Mouse (Mus musculus) embryonic facial prominence, embryonic 11.5 days (tissue): ENCODE measurements around the gene Maats1. TPM values are rescaled to one million over a fixed set of nuclear protein-coding genes. Genes with fewer than 3 reads are reported as not detected.

Experiments
- ATAC-seq: fragments of 200-750 bp; cut with Nextera tagmentation; replicated peaks from 2 replicates; pipeline ENCODE4 v1.8.0; 2017; ENCODE audit warnings: low read depth; ENCODE audit not compliant: insufficient number of reproducible peaks, low FRiP score, low TSS enrichment
- DNase-seq: peaks from one replicate; pipeline ENCODE4 v3.0.0-alpha.2; 2015; ENCODE audit warnings: low spot score
- H3K27ac ChIP-seq: fragments of 300-500 bp; sonication (generic); replicated peaks from 2 replicates; pipeline ENCODE4 v1.5.1; 2014; ENCODE audit warnings: mild to moderate bottlenecking, low read depth, low read length, control low read depth
- H3K27me3 ChIP-seq: fragments of 300-500 bp; sonication (generic); 2 replicates; pipeline ENCODE4 v1.6.1; 2014; ENCODE audit warnings: mild to moderate bottlenecking, low read length, moderate library complexity, mixed read lengths; ENCODE audit not compliant: control insufficient read depth, insufficient read depth
- H3K36me3 ChIP-seq: fragments of 300-500 bp; sonication (generic); replicated peaks from 2 replicates; pipeline ENCODE4 v1.6.1; 2014; ENCODE audit warnings: low read depth, mild to moderate bottlenecking, low read length, moderate library complexity, mixed read lengths; ENCODE audit not compliant: control insufficient read depth, insufficient read depth
- H3K4me1 ChIP-seq: fragments of 300-500 bp; sonication (generic); 2 replicates; pipeline ENCODE4 v1.6.1; 2014; ENCODE audit warnings: low read length, mixed read lengths; ENCODE audit not compliant: control insufficient read depth, insufficient read depth
- H3K4me2 ChIP-seq: fragments of 300-500 bp; sonication (generic); 2 replicates; pipeline ENCODE4 v1.6.1; 2014; ENCODE audit warnings: low read depth, mild to moderate bottlenecking, control low read depth, low read length, moderate library complexity
- H3K4me3 ChIP-seq: fragments of 300-500 bp; sonication (generic); 2 replicates; pipeline ENCODE4 v1.5.1; 2014; ENCODE audit warnings: low read depth, low read length, control low read depth
- H3K9ac ChIP-seq: fragments of 300-500 bp; sonication (generic); replicated peaks from 2 replicates; pipeline ENCODE4 v1.6.1; 2014; ENCODE audit warnings: mild to moderate bottlenecking, control low read depth, low read length
- H3K9me3 ChIP-seq: fragments of 300-500 bp; sonication (generic); replicated peaks from 2 replicates; pipeline ENCODE4 v1.6.1; 2016; ENCODE audit warnings: mild to moderate bottlenecking, low read length, inconsistent platforms, mixed read lengths; ENCODE audit not compliant: control insufficient read depth
- WGBS: fragments of 180-500 bp; shearing (Covaris S2); extraction: QIAGEN DNeasy Blood & Tissue Kit; methylation state at CpG from one replicate; pipeline ENCODE4 v1.1.7; 2014; 5-methylcytosine and 5-hydroxymethylcytosine counted together
- polyA plus RNA-seq: library from polyadenylated mRNA; unstranded; fragments of >200 nt; fragmentation: Nextera tagmentation; extraction: Ambion mirVana; gene quantifications from 2 replicates; pipeline ENCODE4 v1.2.1, GENCODE M21; 2014

Gene Maats1
- polyA plus RNA-seq, 1 experiment from 2014 or later, result 0.13 TPM

DNA sequence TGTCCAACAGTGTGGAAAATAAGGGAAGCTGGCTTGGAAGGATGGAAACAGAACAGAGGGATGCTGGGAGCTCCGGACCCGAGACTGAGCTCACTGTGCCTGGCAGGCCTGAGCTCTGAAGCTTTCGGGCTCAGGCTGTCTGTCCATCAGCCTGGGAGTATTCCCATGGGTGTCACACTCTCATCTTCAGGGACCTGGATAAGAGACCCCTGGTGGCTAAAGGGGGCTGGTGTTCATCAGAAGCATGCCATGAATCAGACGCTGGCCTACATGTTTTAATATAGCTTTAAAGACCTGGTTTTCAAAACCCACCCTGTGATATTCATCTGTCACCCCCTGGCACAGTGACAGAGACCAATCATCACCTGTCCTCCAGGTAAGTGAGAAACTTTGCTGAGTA is 86.8 kb downstream of the Maats1 start:
- Histone ChIP-seq H3K9ac (no peak overlapping the region), H3K9me3 (no peaks in the 10 kb centered on the region), H3K4me2 (no peak overlapping the region), H3K4me1 (no peaks in the 10 kb centered on the region), H3K36me3 (no peaks in the 10 kb centered on the region), H3K4me3 (no peak overlapping the region), H3K27ac (no peak overlapping the region), H3K27me3 (no peaks in the 10 kb centered on the region)
- ATAC-seq (no peak), DNase-seq (no peak)
- WGBS, result 70% methylated on average over 4 of the region's 4 CpGs

DNA sequence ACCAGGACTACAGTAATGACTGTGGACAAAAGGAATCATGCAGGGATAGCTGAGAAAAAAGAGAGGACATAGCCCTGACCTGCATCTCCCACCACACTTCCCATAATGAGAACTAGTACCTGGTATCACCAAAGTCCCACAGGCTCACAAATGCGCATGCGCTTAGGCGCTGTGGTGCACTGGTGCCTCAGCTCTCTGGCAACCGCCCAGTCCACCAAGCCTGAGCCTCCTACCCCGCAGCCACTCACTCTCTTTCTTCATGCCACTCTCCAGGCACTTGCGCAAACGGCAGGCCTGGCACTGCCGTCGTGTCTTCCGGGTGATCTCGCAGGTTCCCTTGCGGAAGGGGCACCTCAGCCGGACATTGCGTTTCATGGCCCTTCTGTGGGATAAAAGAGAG is 87.9 kb downstream of the Maats1 start:
- Histone ChIP-seq H3K36me3 (no peaks in the 10 kb centered on the region), H3K4me2 (no peak overlapping the region), H3K9me3 (no peaks in the 10 kb centered on the region), H3K27ac (no peak overlapping the region), H3K4me3 (no peak overlapping the region), H3K9ac (no peak overlapping the region), H3K4me1 (no peaks in the 10 kb centered on the region), H3K27me3 (no peaks in the 10 kb centered on the region)
- ATAC-seq (no peak), DNase-seq (no peak)
- 77% methylated on average over 14 of the region's 14 CpGs for WGBS

DNA sequence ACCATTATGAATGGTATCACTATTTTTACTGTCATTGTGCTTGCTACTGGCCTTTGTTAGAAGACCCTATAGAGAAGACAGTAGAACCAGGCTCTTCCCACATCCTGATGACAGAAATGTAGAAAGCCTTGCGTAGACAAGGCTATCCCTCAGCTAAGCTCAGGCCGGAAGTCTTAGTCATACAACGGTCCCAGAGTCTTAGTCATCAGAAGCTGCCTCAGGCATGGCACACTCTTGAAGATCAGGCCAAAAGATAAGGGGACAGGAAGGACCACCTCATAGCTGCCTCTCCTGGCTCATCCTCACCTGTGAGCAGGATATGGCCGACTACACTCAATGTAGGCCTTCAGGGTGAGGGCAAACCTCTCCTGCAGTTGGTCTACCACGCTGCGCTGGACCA is 91.5 kb downstream of the Maats1 start:
- Histone ChIP-seq H3K9me3 (no peaks in the 10 kb centered on the region), H3K4me2 (no peak overlapping the region), H3K4me3 (no peak overlapping the region), H3K36me3 (no peaks in the 10 kb centered on the region), H3K9ac (no peak overlapping the region), H3K27me3 (no peaks in the 10 kb centered on the region), H3K4me1 (no peaks in the 10 kb centered on the region), H3K27ac (no peak overlapping the region)
- 96% methylated on average over 6 of the region's 6 CpGs for WGBS
- DNase-seq (no peak), ATAC-seq (no peak)

DNA sequence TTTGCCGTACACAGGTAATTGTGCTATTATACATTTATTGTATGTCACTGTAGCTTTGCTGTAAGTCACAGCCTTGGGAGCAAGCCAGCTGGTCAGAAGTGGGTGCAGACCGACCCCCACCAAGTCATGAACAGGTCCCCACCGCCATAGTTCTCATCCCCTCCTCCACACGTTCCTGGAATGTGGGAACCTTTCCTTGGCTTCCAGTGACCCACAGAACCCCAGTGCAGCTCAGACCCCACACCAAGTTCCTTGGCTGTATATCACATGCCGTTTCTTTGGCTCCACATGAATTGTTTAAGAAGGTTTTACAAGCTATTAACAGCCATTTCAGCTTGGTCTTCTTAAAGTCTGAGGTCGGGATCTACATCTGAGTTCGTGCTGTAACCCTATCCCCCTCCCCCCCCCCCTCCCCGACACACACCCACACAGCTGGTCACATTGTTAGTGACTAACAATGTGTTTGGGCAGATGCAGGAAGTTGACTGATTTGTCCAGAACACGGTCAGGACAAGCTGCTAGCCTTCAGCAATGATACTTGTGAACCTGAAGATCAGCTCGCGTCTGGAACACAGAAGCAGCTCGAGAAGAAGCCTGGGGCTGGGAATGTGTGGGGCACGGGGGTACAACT is 93.5 kb downstream of the Maats1 start:
- Histone ChIP-seq H3K36me3 (no peaks in the 10 kb centered on the region), H3K27me3 (no peaks in the 10 kb centered on the region), H3K4me3 (no peak overlapping the region), H3K9ac (no peak overlapping the region), H3K9me3 (no peaks in the 10 kb centered on the region), H3K27ac (no peak overlapping the region), H3K4me2 (no peak overlapping the region), H3K4me1 (no peaks in the 10 kb centered on the region)
- WGBS, result 47% methylated on average over 13 of the region's 13 CpGs
- ATAC-seq, result peak; percentile 61; the same call in 1 of the 2 replicates
- DNase-seq, result no peak

Other genes starting within 250 kb of the Maats1 start
- gene Nr1i2, start 47.3 kb downstream of the Maats1 start, polyA plus RNA-seq, result not detected in 2 replicates
- gene Cox17, start 4.8 kb upstream of the Maats1 start, polyA plus RNA-seq, result 107 and 108 TPM in 2 replicates
- 0.69 TPM in 1 of 2 replicates, not detected in the other for gene Gm21987, start 4.9 kb upstream of the Maats1 start, polyA plus RNA-seq
- 1.4 and 1.5 TPM in 2 replicates for gene Popdc2, start 20.1 kb upstream of the Maats1 start, polyA plus RNA-seq
- gene Pla1a, start 91.0 kb upstream of the Maats1 start, polyA plus RNA-seq, result not detected in 2 replicates
- gene Adprh, start 110.6 kb upstream of the Maats1 start, polyA plus RNA-seq, result 124 and 139 TPM in 2 replicates
- 0.21 and 0.52 TPM in 2 replicates for gene Cd80, start 113.4 kb upstream of the Maats1 start, polyA plus RNA-seq
- 21.5 and 23.6 TPM in 2 replicates for gene Timmdc1, start 180.5 kb upstream of the Maats1 start, polyA plus RNA-seq
- gene Poglut1, start 208.1 kb upstream of the Maats1 start, polyA plus RNA-seq, result 80.3 and 80.8 TPM in 2 replicates
- 107 and 116 TPM in 2 replicates for gene Tmem39a, start 216.6 kb upstream of the Maats1 start, polyA plus RNA-seq